Mouse (Mus musculus): ENCODE data around the gene Olfr1243.
"Not testable (repeated sequence)": the region's sequence is repeated elsewhere in the genome, so short reads cannot be mapped to it uniquely, and the experiment has no call there.

The Olfr1243 gene

GRCm38 (mm10) chr2:89531387-89531786, at the start of gene Olfr1243:
TSS of gene Olfr1243 (minus strand) at chr2:89531487.
- DNase-seq (ENCODE audit: low spot score) = no peak

DNA sequence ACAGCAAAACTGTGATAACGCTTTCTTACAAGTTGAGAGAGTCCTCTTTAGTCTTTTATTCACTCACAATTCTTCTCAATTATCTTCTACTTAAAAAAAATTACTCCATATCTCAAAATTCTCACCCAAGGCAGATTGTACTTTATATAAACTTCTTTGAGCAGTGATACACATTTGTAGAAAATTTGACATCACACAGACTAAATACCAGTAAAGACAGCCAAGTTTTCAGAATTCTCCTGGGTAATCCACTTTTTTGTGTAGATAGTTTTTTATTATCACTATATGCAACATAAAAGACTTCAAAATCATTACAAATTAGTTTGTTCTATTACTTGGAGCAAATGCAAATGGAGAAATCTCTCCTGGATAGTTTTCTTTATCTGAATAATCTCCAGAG, 47.1 kb upstream of the Olfr1243 start, which contains the start of gene Olfr1245:
Gene Olfr1245, minus strand, starts transcription at position 101 of the 400 bp plus-strand sequence.
- no peak for DNase-seq (ENCODE audit: low spot score)

DNA sequence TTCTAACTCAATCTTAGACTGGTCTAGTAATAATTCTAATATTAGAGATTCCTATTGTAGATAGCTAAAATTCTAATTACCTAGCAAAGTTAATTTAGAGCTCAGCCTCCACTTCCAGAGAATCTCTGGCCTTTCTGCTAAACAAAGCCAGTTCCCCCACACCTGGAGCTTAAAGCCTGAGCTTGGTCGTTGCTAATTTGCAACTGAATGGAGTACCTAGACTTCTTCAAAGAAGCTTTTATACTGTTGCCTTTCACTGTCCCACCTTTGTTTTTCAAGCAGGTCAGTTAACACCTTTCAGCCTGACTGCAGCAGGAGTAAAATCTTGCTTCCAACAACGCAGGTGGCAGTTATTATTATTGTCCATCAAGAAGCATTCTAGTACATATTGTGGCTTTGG, 31.4 kb upstream of the Olfr1243 start:
- not testable (repeated sequence) for DNase-seq (ENCODE audit: low spot score)

DNA sequence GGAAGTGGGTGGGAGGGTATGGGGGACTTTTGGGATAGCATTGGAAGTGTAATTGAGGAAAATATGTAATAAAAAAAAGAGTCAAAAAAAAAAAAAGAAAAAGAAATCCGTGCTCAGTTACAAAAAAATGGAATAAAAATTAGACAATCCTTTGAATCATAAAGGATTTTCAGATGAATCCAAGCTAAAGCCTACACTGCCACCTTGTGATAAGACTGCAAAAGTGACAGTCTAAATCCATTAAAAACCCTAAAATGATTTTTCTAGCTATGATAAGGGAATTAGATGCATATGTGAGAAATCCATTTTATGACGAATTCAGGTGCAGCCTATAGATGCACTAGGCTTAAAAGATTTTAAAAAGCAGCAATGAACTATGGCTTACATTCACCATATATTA, 13.2 kb upstream of the Olfr1243 start:
- DNase-seq (ENCODE audit: low spot score) = no peak

DNA sequence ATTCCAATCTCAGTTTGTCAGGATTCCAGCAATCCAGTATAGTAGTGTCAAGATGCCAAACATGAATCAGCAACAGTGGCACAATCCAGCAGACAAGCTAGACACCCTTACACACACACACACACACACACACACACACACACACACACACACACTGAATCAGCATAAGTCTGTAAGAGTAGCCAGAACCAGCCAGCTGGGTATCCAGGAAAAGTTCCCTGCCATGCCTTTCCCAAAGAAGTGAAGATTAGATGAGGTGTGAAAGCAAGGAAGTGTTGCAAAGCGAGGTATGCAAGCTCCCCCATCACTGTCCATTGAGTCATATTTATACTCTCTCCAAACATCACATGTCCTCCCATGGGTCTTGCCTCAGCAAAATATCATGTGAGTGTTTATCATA, 8.6 kb upstream of the Olfr1243 start:
- DNase-seq (ENCODE audit: low spot score) = no peak

DNA sequence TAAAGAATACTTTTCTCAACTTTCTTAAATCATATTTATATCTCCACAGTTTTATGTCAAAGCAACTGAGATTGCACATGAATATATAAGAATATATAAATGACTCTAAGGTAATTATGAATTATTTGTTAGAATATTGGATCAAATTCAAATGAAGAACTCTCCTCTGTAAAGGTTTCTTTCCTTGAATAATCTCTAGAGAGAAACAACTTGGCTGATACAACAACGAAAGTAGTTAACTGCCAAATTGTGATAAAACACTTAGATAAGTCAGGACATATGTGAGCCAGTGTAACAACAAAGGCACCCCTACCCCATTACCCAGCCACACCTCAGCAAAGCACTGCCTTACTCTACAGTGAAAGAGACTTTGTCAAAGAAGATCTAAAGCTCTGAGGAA, 33.1 kb downstream of the Olfr1243 start, which contains the start of gene Olfr1242:
Gene Olfr1242, minus strand, starts transcription at position 101 of the 400 bp plus-strand sequence.
- DNase-seq (ENCODE audit: low spot score) = no peak

GRCm38 (mm10) chr2:89487026-89487425, 44.3 kb downstream of the Olfr1243 start, which contains the start of gene Olfr1241:
TSS of gene Olfr1241 (minus strand) at chr2:89487126.
- DNase-seq (ENCODE audit: low spot score) = no peak

All from urinary bladder, postnatal 10 days (tissue).